Comparison of ENCODE assay signal across 9 mouse cellular contexts in genomic region chr11:11686569-11687051, GRCm38 (mm10). TPM values are rescaled to one million over a fixed set of nuclear protein-coding genes. Genes with fewer than 3 reads are reported as not detected.
DNase-seq lines count a peak whose midpoint lies in the region; ATAC-seq and TF ChIP-seq lines count a peak whose summit lies in the region.
"Had no signal": no experiment of that assay in that cellular context is flagged by ENCODE, and none has a peak within 500 bp of the region (broad histone marks: within the 10 kb centered on the region; RNA-seq: fewer than 3 reads in every experiment).

No protein-coding gene starts in this region.

- H3K9me3 ChIP-seq in forebrain, embryonic 16.5 days (ENCODE audit: control insufficient read depth, low read length), result no peaks in the 10 kb centered on the region
- no peaks in the 10 kb centered on the region for H3K9me3 ChIP-seq in liver, postnatal 0 days (ENCODE audit: low read length)

- ATAC-seq in forebrain, embryonic 16.5 days, result no peak
- no peak for ATAC-seq in liver, postnatal 0 days

- WGBS in forebrain, embryonic 16.5 days, result 12% methylated on average over 16 of the region's 16 CpGs
- WGBS in liver, postnatal 0 days (ENCODE audit: insufficient replicate concordance), result 4% methylated on average over 16 of the region's 16 CpGs

- H3K4me3 ChIP-seq in gastrocnemius, adult 2 months, result peak overlapping the region; percentile 76
- peak overlapping the region; percentile 59 for H3K4me3 ChIP-seq in forebrain, embryonic 16.5 days (replicated peaks; ENCODE audit: low read length)
- peak overlapping the region; percentile 74 for H3K4me3 ChIP-seq in liver, postnatal 0 days (ENCODE audit: low read depth, low read length)

- H3K4me2 ChIP-seq in forebrain, embryonic 16.5 days (ENCODE audit: low read length), result peak overlapping the region; percentile 98
- H3K4me2 ChIP-seq in liver, postnatal 0 days (ENCODE audit: low read depth, low read length), result peak overlapping the region; percentile 84

- intact Hi-C loops in gastrocnemius, adult 2 months (cut with DNase I), result loop anchor here (5.0 kb wide), 1 partner anchor 291 kb away; no protein-coding TSS in a partner anchor
- intact Hi-C loops in gastrocnemius, postnatal 14 days (cut with DNase I; ENCODE audit: low total_unique reads), result no loop called here

- TF ChIP-seq EP300 in liver, postnatal 0 days (IDR thresholded peaks at IDR 0.05; ENCODE audit: low read depth), result no peak

- no peaks in the 10 kb centered on the region for H3K36me3 ChIP-seq in forebrain, embryonic 16.5 days (ENCODE audit: control insufficient read depth, insufficient read depth)
- no peaks in the 10 kb centered on the region for H3K36me3 ChIP-seq in liver, postnatal 0 days (replicated peaks; ENCODE audit: insufficient read depth, low read length)

- H3K27me3 ChIP-seq in forebrain, embryonic 16.5 days (replicated peaks; ENCODE audit: control insufficient read depth, insufficient read depth, low read length), result peaks cover 25% of the 10 kb centered on the region
- peaks cover 25% of the 10 kb centered on the region; the same call in 1 of the 2 replicates for H3K27me3 ChIP-seq in liver, postnatal 0 days (ENCODE audit: insufficient read depth, low read length)

- no peak for TF ChIP-seq CTCF in gastrocnemius, adult 2 months (IDR thresholded peaks at IDR 0.05)
- TF ChIP-seq CTCF in liver, postnatal 0 days (IDR thresholded peaks at IDR 0.05; ENCODE audit: low read depth), result peak; percentile 9; the same call in 1 of the 2 replicates

- peaks cover 20% of the 10 kb centered on the region for H3K4me1 ChIP-seq in forebrain, embryonic 16.5 days (replicated peaks; ENCODE audit: control insufficient read depth, insufficient read depth, low read length)
- H3K4me1 ChIP-seq in liver, postnatal 0 days (ENCODE audit: insufficient read depth), result peaks cover 21% of the 10 kb centered on the region

- no peak overlapping the region for H3K9ac ChIP-seq in forebrain, embryonic 16.5 days (replicated peaks; ENCODE audit: low read depth, low read length)
- peak overlapping the region; percentile 91 for H3K9ac ChIP-seq in liver, postnatal 0 days (replicated peaks)

- DNase-seq in gastrocnemius, adult 2 months, result no peak
- DNase-seq in gastrocnemius, postnatal 10 days, result no peak
- peak; percentile 27 for DNase-seq in ES-CJ7 (ENCODE audit: low read depth, low spot score)
- no peak for DNase-seq in liver, postnatal 0 days
- DNase-seq in thymus, postnatal 0 days (ENCODE audit: low spot score), result peak; percentile 65
- DNase-seq in gastrocnemius, postnatal 14 days, result no peak
- no peak for DNase-seq in kidney, postnatal 36 days

- peak overlapping the region; percentile 46; the same call in 1 of the 2 replicates for H3K27ac ChIP-seq in gastrocnemius, adult 2 months
- no peak overlapping the region for H3K27ac ChIP-seq in forebrain, embryonic 16.5 days (ENCODE audit: low read length)
- H3K27ac ChIP-seq in liver, postnatal 0 days (ENCODE audit: low read depth), result peak overlapping the region; percentile 90

RNA-seq across cellular contexts. Expression of gene Ikzf1, which starts 1.8 kb away (rescaled TPM):
- total RNA-seq in gastrocnemius, adult 2 months (2021), result under 1 TPM; 0.28 to 0.47 TPM
- total RNA-seq in gastrocnemius, postnatal 10 days (2021), result 1 to 10 TPM; 1.1 to 2.6 TPM
- polyA plus RNA-seq in forebrain, embryonic 16.5 days (2015; fragmentation: Nextera tagmentation; extraction: Ambion mirVana), result 1.9 and 2.6 TPM in 2 replicates
- polyA plus RNA-seq in liver, postnatal 0 days (2015; fragmentation: Nextera tagmentation; extraction: Ambion mirVana), result 11.6 and 12.5 TPM in 2 replicates
- polyA plus RNA-seq in thymus, postnatal 0 days (2015; fragmentation: Nextera tagmentation; extraction: Ambion mirVana), result 91.7 and 100 TPM in 2 replicates
- total RNA-seq in gastrocnemius, postnatal 14 days (2021), result under 1 TPM; 0.42 to 0.66 TPM

RNA-seq across cellular contexts. Expression of gene 4930512M02Rik, which starts 59.0 kb away (rescaled TPM):
- not detected for total RNA-seq in gastrocnemius, adult 2 months (2021)
- total RNA-seq in gastrocnemius, postnatal 10 days (2021), result not detected
- polyA plus RNA-seq in forebrain, embryonic 16.5 days (2015; fragmentation: Nextera tagmentation; extraction: Ambion mirVana), result not detected in 2 replicates
- not detected in 2 replicates for polyA plus RNA-seq in liver, postnatal 0 days (2015; fragmentation: Nextera tagmentation; extraction: Ambion mirVana)
- polyA plus RNA-seq in thymus, postnatal 0 days (2015; fragmentation: Nextera tagmentation; extraction: Ambion mirVana), result not detected in 2 replicates
- not detected for total RNA-seq in gastrocnemius, postnatal 14 days (2021)
- polyA plus RNA-seq: C2C12 had no signal

Comparison
In these comparisons a context has a peak if more than half of its experiments do, and no peak if none do; other contexts are left out.
1. DNase-seq: peak in ES-CJ7 (single experiment) and thymus, postnatal 0 days (single experiment); none in gastrocnemius, adult 2 months (single experiment), gastrocnemius, postnatal 10 days (single experiment), liver, postnatal 0 days (single experiment), gastrocnemius, postnatal 14 days (single experiment) and kidney, postnatal 36 days (0 of 2).
2. Peak in every context shown above with its lines, with median percentiles within 50 percentile points of each other: H3K4me3 ChIP-seq.